Mouse (Mus musculus) right cerebral cortex, adult 18-20 months (tissue): ENCODE data around the gene Urb2.
A peak's percentile ranks its signal among the peaks of the same experiment; 100 is the strongest.
"Not testable (repeated sequence)": the region's sequence is repeated elsewhere in the genome, so short reads cannot be mapped to it uniquely, and the experiment has no call there.

Experiments
- DNase-seq: peaks from one replicate; pipeline ENCODE4 v3.0.0; 2022; ENCODE audit warnings: mixed read lengths

The Urb2 gene

GRCm38 (mm10) chr8:124021237-124022227 is at the start of gene Urb2, which contains the start of gene Taf5l:
TSS of gene Urb2 (plus strand) at chr8:124021508.
TSS of gene Taf5l (minus strand) at chr8:124021397.
- peak; percentile 94 for DNase-seq

DNA sequence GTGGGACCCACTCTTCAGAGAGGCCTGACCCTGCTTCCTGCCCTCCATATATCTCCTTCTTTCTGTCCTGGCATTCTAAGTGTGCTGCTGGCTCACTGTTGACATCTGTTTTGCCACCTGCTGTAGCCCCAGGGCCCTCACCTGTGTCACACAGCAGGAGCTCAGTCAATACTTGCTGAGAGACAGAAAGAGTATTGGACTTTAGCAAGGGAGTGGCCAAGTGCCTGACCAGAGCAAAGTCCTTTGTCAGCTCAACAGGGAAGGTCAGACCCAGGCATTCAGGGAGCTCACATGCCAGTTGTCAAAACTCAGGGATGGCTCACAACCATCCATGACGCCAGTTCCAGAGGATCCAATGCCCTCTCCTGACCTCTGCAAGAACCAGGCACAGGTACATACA is 47.8 kb upstream of the Urb2 start:
- DNase-seq: no peak

- DNase-seq: no peak
Observed at GRCm38 (mm10) chr8:123977499-123977898, 43.8 kb upstream of the Urb2 start.

- no peak for DNase-seq
Observed at GRCm38 (mm10) chr8:123978166-123978838, 43.0 kb upstream of the Urb2 start.

GRCm38 (mm10) chr8:123978926-123979325 is 42.4 kb upstream of the Urb2 start:
- no peak for DNase-seq

DNA sequence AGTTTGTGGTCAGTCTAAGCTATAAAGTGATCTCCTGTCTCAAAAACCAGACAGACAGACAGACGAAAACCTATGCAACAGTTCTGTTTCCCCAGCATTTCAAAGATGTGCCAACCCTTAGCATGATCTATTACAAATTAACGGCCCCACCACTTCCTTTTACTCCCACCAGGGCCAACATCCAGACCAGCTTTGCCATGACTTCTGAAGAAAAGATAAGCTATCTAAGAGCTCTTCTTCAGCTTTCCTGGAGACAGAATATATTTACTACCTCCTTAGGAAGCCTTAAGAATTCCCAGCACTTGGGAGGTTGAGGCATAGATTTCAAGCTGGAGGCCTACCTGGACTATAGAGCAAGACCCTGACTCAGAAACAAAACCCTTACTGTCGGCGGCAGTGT is 41.1 kb upstream of the Urb2 start:
- no peak for DNase-seq

DNA sequence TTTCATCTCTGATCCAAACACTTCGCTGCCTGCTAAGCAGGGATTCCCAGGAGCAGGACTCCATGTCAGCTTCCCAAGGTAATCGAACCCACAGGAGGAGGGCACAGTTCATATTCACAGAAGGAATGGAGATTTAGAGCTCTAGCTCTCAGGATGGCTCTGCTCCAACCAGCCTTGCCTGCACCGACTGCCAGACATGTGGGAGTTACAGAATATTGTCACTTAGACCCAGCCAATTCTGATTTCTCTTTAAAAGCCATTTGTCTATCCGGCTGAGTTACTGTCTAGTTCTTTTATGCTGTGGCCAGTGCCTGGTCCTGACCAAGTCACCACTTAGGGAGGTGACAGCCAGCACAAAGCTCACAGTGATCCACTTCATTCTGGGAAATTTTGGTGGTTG is 39.6 kb upstream of the Urb2 start:
- DNase-seq: peak; percentile 45

- peak; percentile 16 for DNase-seq
Observed at GRCm38 (mm10) chr8:123982291-123982793, 39.0 kb upstream of the Urb2 start.

DNA sequence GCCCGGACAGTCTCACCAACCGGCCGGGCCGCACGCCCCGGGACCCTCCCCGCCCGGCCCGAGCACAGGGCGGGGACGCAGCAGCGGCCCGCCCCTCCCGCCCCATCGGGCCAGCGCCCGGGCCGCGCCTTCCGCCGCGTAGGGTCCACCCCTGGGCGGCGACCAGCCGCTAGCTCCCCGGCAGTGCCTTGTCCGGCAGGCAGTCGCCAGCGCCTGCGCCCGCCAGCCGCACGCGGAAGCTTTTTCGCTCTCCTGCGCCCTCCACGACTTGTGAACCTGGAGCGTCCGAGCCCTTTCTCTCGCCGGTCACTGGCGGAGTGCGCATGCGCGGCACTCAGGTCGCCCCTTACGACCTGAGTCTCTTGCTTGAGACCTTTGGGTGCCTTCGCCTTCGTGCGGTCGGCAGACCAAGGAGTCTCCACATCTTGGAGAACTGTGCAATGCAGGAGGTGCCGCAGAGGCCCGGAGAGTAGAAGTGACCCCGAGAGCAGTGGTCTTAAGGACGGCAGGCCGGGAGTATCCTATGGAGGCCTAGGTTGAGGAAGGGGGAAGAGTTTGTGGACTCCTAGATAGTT is 38.4 kb upstream of the Urb2 start, which contains the start of gene Abcb10:
Abcb10 (minus strand) TSS at position 297 of the 575 bp plus-strand sequence.
- peak; percentile 80 for DNase-seq

DNA sequence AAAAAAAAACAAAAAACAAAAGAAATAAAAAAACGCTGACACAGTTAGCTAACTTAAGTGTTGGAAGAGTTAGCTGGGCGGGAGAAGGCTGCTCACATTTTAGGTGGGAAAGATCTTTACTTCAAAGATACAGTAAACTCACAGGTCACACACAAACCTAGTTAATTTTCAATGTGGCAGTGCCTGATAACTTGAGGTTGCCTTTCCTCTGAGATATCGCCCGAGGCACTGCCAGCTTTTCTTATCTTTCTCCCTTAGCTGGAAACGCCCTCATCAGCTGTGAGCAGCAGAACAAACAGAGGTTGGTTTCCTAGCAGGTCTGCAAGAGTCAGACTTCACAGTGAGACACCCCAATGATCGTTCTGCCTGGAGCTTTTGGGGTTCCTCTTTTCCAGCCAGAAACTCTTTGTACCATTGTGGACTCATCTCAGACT is 32.7 kb upstream of the Urb2 start:
- no peak for DNase-seq

- DNase-seq: no peak
Observed at GRCm38 (mm10) chr8:123989128-123989527, 32.2 kb upstream of the Urb2 start.

DNA sequence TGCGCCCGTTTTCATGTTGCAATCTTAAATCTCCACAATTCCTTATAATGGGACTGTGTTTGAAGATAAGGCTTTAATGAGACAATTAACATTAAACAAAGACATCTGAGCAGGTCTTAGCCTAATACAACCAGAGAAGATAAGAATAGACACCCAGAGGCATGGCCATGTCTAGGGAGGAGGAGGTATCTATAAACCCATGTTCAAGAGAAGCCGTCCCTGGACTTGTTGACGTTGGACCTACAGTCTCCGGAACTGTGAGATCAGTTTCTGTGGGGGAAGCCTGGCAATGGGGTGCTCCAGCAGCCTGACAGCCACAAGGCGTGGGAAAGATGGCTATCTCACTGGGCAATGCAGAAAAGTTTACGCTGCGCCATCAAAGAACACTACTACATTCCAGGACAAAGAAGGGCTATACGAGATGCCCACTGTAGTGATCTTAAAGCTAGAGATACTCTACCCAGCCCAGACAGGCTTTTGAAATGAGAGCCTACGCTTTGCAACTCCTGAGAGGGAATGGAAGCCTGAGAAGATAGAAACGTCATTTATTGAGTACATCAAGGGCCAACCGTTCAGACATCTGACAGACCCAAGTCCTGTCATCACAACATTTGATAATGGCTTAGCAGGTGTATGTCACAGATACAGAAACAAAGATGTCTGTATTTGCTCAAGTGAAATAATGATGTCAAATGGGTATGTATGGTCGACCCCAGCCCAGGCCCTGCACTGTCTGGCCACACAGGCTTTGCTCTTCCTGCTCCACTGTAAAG is 30.8 kb upstream of the Urb2 start:
- no peak for DNase-seq

- DNase-seq: no peak
Observed at GRCm38 (mm10) chr8:123992587-123992986, 28.7 kb upstream of the Urb2 start.

- no peak for DNase-seq
Observed at GRCm38 (mm10) chr8:123993597-123993996, 27.7 kb upstream of the Urb2 start.

- DNase-seq: no peak
Observed at GRCm38 (mm10) chr8:123993997-123994396, 27.3 kb upstream of the Urb2 start.

DNA sequence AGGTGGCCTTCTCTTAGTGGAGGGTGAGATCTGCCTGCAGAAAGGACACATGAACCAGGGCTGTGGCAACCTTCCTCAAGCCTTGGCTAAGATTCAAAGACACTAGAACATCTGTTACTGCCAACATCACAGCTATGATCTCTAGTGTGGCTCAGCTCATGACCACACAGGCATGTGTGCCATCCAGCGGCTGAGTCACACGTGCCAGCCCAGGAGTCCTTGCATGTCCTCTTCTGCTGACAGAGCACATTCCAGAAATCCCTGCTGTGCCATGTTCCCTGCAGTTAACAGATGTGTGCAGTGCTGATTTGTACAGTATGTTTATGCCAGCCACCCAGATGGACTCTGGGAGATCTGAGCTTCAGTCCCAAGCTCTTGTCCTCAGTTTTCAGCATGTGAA is 21.7 kb upstream of the Urb2 start:
- no peak for DNase-seq

GRCm38 (mm10) chr8:124002546-124003108 is 18.7 kb upstream of the Urb2 start:
- DNase-seq: no peak

- no peak for DNase-seq
Observed at GRCm38 (mm10) chr8:124007829-124008228, 13.5 kb upstream of the Urb2 start.

DNA sequence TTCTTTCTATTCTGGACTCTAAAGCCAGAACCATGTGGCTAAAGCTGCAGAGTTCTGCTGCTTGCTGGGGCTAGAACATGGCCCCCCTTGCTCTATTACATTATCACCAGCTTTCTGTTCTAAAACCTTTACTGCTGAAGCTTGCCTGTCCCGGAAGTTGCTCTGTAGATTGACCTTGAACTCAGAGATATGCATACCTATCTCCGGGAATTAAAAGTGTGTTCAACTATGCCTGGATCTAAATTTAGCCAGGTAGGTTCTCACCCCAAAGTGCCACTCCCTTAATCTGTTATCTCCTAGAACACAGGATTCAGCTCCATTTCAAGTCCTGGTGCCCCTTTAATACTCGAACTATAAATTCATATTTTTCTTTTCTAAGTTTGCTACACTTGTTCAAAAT is 9.7 kb upstream of the Urb2 start:
- no peak for DNase-seq

GRCm38 (mm10) chr8:124011989-124012586 is 9.2 kb upstream of the Urb2 start:
- DNase-seq: no peak

- DNase-seq: not testable (repeated sequence)
Observed at GRCm38 (mm10) chr8:124014299-124014698, 7.0 kb upstream of the Urb2 start.

DNA sequence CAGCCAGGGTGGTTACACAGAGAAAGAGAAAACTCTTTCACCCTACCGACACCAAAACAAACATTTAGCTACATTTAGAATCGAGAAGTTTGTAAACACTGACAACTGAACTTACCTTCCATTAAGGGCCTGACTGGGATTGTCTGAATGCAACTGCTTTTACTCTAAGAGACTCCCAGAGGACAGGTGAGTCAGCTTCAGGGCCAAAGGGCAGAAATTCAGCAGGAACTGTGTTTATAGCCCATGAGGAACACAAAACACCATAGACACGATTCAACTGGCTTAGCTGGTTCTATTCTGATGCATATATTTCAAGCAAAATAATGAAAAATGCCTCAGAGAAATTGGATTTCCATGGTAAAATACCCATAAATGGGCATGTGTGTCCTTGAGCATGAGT is 6.6 kb upstream of the Urb2 start:
- DNase-seq: no peak
